Mouse (Mus musculus) myocyte (in vitro differentiated cells): ENCODE measurements around the gene Ogg1. TPM values are rescaled to one million over a fixed set of nuclear protein-coding genes. Genes with fewer than 3 reads are reported as not detected.

Experiments
- H3K27me3 ChIP-seq: one replicate; pipeline ENCODE4 v1.6.1; 2011; ENCODE audit not compliant: control insufficient read depth, insufficient read depth, insufficient read length
- H3K36me3 ChIP-seq: one replicate; pipeline ENCODE4 v1.6.1; 2011; ENCODE audit not compliant: control insufficient read depth, insufficient read depth
- H3K4me2 ChIP-seq: one replicate; pipeline ENCODE4 v1.6.1; 2011; ENCODE audit warnings: low read depth, control low read depth
- H3K4me3 ChIP-seq: one replicate; pipeline ENCODE4 v1.5.1; 2011; ENCODE audit warnings: mild to moderate bottlenecking, control low read depth, moderate library complexity
- H3K79me2 ChIP-seq: one replicate; pipeline ENCODE4 v1.6.1; 2011; ENCODE audit not compliant: control insufficient read depth, insufficient read depth
- H3ac ChIP-seq: one replicate; pipeline ENCODE4 v1.6.1; 2011; ENCODE audit not compliant: control insufficient read depth, insufficient read length
- CEBPB ChIP-seq: IDR thresholded peaks from 2 replicates; pipeline ENCODE4 v1.6.1; 2011; ENCODE audit warnings: mild to moderate bottlenecking, moderate library complexity; ENCODE audit not compliant: poor library complexity, insufficient read depth, severe bottlenecking
- E2F4 ChIP-seq: IDR thresholded peaks from one replicate; pipeline ENCODE4 v1.6.1; 2011; ENCODE audit warnings: mild to moderate bottlenecking, control low read depth, moderate library complexity; ENCODE audit not compliant: insufficient read depth
- MAX ChIP-seq: IDR thresholded peaks from one replicate; pipeline ENCODE4 v1.6.1; 2011; ENCODE audit warnings: low read depth, mild to moderate bottlenecking, control low read depth
- MYOD1 ChIP-seq, 3 experiments: IDR thresholded peaks; one replicate each; pipeline ENCODE4 v1.6.1; 2011; ENCODE audit warnings: control low read depth in 2 of 3, low read depth in 2 of 3, mild to moderate bottlenecking in 2 of 3, moderate library complexity in 1 of 3; ENCODE audit not compliant: insufficient read length in 2 of 3, control insufficient read depth in 1 of 3
- MYOG ChIP-seq, 3 experiments: IDR thresholded peaks; one replicate each; pipeline ENCODE4 v1.6.1; 2011; ENCODE audit warnings: control low read depth in 2 of 3, low read depth in 2 of 3, mild to moderate bottlenecking in 2 of 3; ENCODE audit not compliant: insufficient read length in 2 of 3, control insufficient read depth in 1 of 3, insufficient read depth in 1 of 3
- POLR2A ChIP-seq: IDR thresholded peaks from one replicate; pipeline ENCODE4 v1.6.1; 2011; ENCODE audit warnings: low read depth, mild to moderate bottlenecking, control low read depth, moderate library complexity; ENCODE audit not compliant: insufficient read length
- POLR2AphosphoS2 ChIP-seq: IDR thresholded peaks from one replicate; pipeline ENCODE4 v1.6.1; 2011; ENCODE audit warnings: low read depth, control low read depth; ENCODE audit not compliant: insufficient read length
- REST ChIP-seq: IDR thresholded peaks from one replicate; pipeline ENCODE4 v1.6.1; 2011; ENCODE audit warnings: mild to moderate bottlenecking, control low read depth, moderate library complexity; ENCODE audit not compliant: insufficient read depth, insufficient read length
- SRF ChIP-seq: IDR thresholded peaks from one replicate; pipeline ENCODE4 v1.6.1; 2011; ENCODE audit warnings: low read depth; ENCODE audit not compliant: control insufficient read depth, insufficient read length
- TCF12 ChIP-seq: IDR thresholded peaks from one replicate; pipeline ENCODE4 v1.6.1; 2011; ENCODE audit warnings: mild to moderate bottlenecking, control low read depth; ENCODE audit not compliant: poor library complexity, insufficient read depth, severe bottlenecking
- TCF3 ChIP-seq: IDR thresholded peaks from one replicate; pipeline ENCODE4 v1.6.1; 2011; ENCODE audit warnings: low read depth, control low read depth; ENCODE audit not compliant: insufficient read length
- USF1 ChIP-seq: IDR thresholded peaks from one replicate; pipeline ENCODE4 v1.6.1; 2011; ENCODE audit warnings: low read depth, mild to moderate bottlenecking, control low read depth, moderate library complexity
- polyA plus RNA-seq: library from polyadenylated mRNA; unstranded; fragments of >200 nt; fragmentation: generic; extraction: Trizol; gene quantifications from one replicate; pipeline ENCODE4 v1.2.1, GENCODE M21; 2012; ENCODE audit warnings: missing spikeins

Gene Ogg1
- polyA plus RNA-seq, 1 experiment, result 11.8 TPM

DNA sequence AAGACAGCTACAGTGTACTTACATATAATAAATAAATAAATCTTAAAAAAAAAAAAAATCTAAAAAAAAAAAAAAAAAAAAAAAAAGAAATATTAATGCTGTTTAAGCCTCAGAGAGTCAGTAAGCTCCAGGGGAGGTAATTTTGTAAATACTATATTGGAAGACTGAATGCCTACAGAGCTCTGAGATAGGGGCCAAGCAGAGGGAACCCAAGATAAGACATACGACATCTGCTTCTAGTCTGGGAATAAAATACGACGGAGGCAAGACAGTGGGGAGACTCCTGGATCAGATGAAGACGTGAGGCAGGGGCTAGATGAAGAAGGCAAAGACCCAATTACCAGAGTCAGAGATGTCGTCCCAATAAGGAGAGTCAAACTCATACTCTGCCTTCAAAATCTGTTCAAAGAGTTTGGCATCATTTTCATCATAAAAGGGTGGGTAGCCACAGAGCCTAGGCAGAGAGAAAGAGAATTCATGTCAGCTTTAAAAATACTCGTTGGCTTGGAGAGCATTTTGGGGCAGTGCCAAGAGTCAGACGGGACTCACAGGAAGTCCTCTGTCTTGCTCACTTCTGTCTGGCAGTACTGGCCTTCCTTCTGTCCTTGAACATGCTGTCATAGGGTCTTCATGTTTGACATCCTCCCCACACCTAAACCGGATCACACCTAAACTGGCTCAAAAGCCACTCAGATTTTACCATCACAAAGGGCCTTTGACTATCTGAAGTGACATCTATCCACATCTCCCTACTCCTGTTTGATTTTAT, 10.3 kb downstream of the Ogg1 start:
- H3K79me2 ChIP-seq, result no peaks in the 10 kb centered on the region
- H3ac ChIP-seq, result no peak overlapping the region
- no peak overlapping the region for H3K4me3 ChIP-seq
- no peak overlapping the region for H3K4me2 ChIP-seq
- no peaks in the 10 kb centered on the region for H3K27me3 ChIP-seq
- TF ChIP-seq SRF, result no peak
- TF ChIP-seq E2F4, result no peak
- no peak for TF ChIP-seq MYOD1 (IDR thresholded peaks at IDR 0.05; ENCODE audit: control insufficient read depth in 1 of 3, insufficient read length in 2 of 3, low read depth in 2 of 3)
- TF ChIP-seq USF1, result no peak
- H3K36me3 ChIP-seq, result peaks cover 11% of the 10 kb centered on the region

DNA sequence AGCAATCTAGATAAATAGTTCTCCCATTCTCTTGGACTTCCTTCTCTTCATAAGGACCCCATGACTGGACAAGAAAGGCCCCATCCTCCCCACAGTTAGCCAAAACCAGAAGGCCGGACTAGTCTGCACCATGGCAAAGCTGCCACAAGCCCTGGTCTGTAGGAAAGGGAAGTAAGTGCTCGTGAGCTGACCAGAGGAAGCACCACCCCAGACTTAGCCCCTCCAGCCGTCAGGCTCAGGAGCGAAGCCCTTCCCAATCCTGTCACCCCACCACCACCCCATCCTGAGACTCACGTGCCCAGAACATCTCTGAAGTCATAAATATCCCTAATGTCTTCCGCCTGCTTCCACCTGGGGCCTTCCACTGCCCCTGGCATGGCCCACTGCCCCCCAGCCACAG, 14.8 kb downstream of the Ogg1 start:
- Histone ChIP-seq H3K4me2 (no peak overlapping the region), H3K4me3 (no peak overlapping the region), H3K79me2 (no peaks in the 10 kb centered on the region), H3K27me3 (no peaks in the 10 kb centered on the region), H3K36me3 (peaks cover 6% of the 10 kb centered on the region), H3ac (no peak overlapping the region)
- no peak for TF ChIP-seq E2F4
- TF ChIP-seq MAX, result no peak
- TF ChIP-seq TCF12, result no peak
- TF ChIP-seq MYOD1 (IDR thresholded peaks at IDR 0.05; ENCODE audit: control insufficient read depth in 1 of 3, insufficient read length in 2 of 3, low read depth in 2 of 3), result no peak
- no peak for TF ChIP-seq REST
- TF ChIP-seq USF1, result no peak

DNA sequence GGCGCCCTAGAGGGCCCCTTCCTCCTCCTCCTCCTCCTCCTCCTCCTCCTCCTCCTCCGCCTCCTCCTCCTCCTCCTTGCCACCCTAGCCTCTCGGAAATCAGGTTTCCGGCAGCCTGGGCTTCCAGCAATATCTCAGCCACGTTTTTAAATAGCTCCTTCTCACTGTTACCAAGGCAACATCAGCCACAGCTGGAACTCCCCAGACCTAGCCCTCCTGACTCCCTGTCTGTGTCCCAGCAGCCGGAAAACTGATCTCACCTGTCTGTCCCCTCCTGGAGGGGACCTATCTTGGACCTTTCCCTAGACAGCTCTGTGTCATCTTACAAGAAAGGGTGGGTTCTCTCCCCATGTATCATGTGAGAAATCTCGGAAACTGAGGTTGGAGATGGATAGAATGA, 15.5 kb downstream of the Ogg1 start:
- Histone ChIP-seq H3K27me3 (no peaks in the 10 kb centered on the region), H3K4me3 (peak overlapping the region; percentile 45), H3ac (no peak overlapping the region), H3K79me2 (no peaks in the 10 kb centered on the region), H3K4me2 (peak overlapping the region; percentile 99), H3K36me3 (peaks cover 4% of the 10 kb centered on the region)
- TF ChIP-seq E2F4, result no peak
- TF ChIP-seq SRF, result no peak
- no peak for TF ChIP-seq POLR2A
- no peak for TF ChIP-seq TCF3
- no peak for TF ChIP-seq REST
- TF ChIP-seq USF1, result no peak
- no peak for TF ChIP-seq MAX
- no peak for TF ChIP-seq POLR2AphosphoS2
- no peak for TF ChIP-seq TCF12
- no peak for TF ChIP-seq MYOG (IDR thresholded peaks at IDR 0.05; ENCODE audit: control insufficient read depth in 1 of 3, insufficient read depth in 1 of 3, insufficient read length in 2 of 3, low read depth in 2 of 3)
- no peak for TF ChIP-seq MYOD1 (IDR thresholded peaks at IDR 0.05; ENCODE audit: control insufficient read depth in 1 of 3, insufficient read length in 2 of 3, low read depth in 2 of 3)
- no peak for TF ChIP-seq CEBPB

DNA sequence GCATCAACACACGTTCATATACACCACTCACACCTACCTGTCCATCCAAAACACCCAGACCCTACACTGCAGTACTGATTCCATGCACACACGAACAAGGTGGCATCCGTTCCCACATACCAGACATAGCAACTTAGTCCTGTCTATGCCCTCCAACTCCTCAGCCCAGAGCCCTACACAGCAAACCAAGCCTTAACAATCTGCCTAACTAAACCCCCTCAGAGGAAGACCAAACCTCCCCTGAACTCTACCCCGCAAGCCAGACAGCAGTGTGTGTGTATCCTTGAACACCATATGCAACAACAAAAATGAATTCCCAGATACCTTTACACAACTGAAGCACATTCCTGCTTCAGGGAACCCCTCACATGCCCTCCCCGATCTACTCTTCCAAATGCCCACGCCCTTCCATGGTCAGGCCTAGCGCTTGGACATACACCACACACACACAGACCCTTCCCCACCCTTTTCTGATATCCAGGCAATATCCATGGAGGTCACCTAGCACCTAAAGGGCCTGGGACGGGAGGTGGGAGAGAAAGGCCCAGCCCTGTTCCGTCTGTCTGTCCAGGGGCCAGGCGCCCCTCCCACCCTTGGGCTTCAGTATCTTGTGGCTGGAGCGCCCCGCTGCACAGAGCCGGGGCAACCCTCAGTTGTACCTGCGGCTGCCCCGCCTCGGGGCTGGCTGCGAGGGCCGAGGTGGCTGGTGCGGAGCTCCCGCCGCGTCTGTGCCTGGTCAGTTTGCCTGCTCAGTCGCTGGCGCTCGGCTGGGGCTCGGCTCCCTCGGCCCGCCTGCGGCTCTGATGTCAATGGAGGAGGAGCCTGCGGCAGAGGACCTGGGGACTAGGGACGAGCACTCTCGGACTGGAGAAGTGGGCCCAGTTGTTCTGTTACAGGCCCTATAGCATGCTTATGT, 16.7 kb downstream of the Ogg1 start, which contains the start of gene Camk1:
Gene Camk1, minus strand, starts transcription at position 808 of the 916 bp plus-strand sequence.
- Histone ChIP-seq H3K27me3 (no peaks in the 10 kb centered on the region), H3K4me2 (peak within 1 kb of the TSS; percentile 99), H3K36me3 (no peaks in the 10 kb centered on the region), H3K79me2 (no peaks in the 10 kb centered on the region), H3K4me3 (peak within 1 kb of the TSS; percentile 45), H3ac (peak within 1 kb of the TSS; percentile 14)
- TF ChIP-seq POLR2AphosphoS2 (peak; percentile 93), USF1 (no peak), POLR2A (peak; percentile 92)

DNA sequence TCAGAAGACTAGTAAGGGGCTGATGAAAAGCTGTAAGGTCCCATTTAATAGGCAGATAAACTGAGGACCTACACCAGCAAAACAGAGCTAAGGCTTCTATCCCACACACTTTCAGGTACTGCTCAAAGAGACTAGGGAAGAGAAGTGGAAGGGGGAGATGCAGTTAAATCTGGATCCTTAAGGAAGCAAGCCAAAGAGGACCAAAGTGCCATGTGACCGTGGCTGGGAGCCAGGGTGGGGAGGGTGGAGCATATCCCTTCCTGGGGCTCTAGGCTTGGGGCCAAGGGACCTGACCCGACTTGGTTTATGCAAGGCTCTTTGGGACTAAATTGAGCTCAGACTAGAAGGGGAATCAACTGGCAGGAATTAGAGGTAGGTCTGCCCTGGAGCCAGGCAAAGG, 17.5 kb downstream of the Ogg1 start:
- H3K79me2 ChIP-seq, result no peaks in the 10 kb centered on the region
- peak overlapping the region; percentile 99 for H3K4me2 ChIP-seq
- H3K4me3 ChIP-seq, result peak overlapping the region; percentile 45
- H3K27me3 ChIP-seq, result no peaks in the 10 kb centered on the region
- TF ChIP-seq MAX (no peak), REST (no peak), CEBPB (no peak), TCF3 (no peak), USF1 (peak; percentile 47)
- no peaks in the 10 kb centered on the region for H3K36me3 ChIP-seq
- peak overlapping the region; percentile 14 for H3ac ChIP-seq
